Mouse (Mus musculus): ENCODE results near the gene Uckl1.

Gene Uckl1

GRCm38 (mm10) chr2:181571941-181572670 is 12.6 kb downstream of the Uckl1 start:
- no peak for DNase-seq

GRCm38 (mm10) chr2:181570921-181571595 is 13.6 kb downstream of the Uckl1 start:
- DNase-seq = peak; percentile 19

- no peak for DNase-seq
Measured at GRCm38 (mm10) chr2:181570375-181570774, 14.3 kb downstream of the Uckl1 start.

- no peak for DNase-seq
Measured at GRCm38 (mm10) chr2:181569856-181570255, 14.8 kb downstream of the Uckl1 start.

- DNase-seq = peak; percentile 69
Measured at GRCm38 (mm10) chr2:181568272-181569008, 16.3 kb downstream of the Uckl1 start.

- DNase-seq = no peak
Measured at GRCm38 (mm10) chr2:181567338-181567737, 17.4 kb downstream of the Uckl1 start.

GRCm38 (mm10) chr2:181553772-181554171 is 30.9 kb downstream of the Uckl1 start:
- no peak for DNase-seq

- no peak for DNase-seq
Measured at GRCm38 (mm10) chr2:181550233-181550632, 34.5 kb downstream of the Uckl1 start.

GRCm38 (mm10) chr2:181548682-181549081 is 36.0 kb downstream of the Uckl1 start:
- no peak for DNase-seq

- DNase-seq = no peak
Measured at GRCm38 (mm10) chr2:181548227-181548626, 36.5 kb downstream of the Uckl1 start.

GRCm38 (mm10) chr2:181546142-181546541 is 38.5 kb downstream of the Uckl1 start:
- no peak for DNase-seq

GRCm38 (mm10) chr2:181541761-181542380 is 42.8 kb downstream of the Uckl1 start:
- no peak for DNase-seq

- peak; percentile 83 for DNase-seq
Measured at GRCm38 (mm10) chr2:181537444-181538047, 47.1 kb downstream of the Uckl1 start.

- no peak for DNase-seq
Measured at GRCm38 (mm10) chr2:181536410-181536809, 48.3 kb downstream of the Uckl1 start.

- no peak for DNase-seq
Measured at GRCm38 (mm10) chr2:181532589-181532988, 52.1 kb downstream of the Uckl1 start.

GRCm38 (mm10) chr2:181529076-181529475 is 55.6 kb downstream of the Uckl1 start:
- no peak for DNase-seq

GRCm38 (mm10) chr2:181525526-181525925 is 59.2 kb downstream of the Uckl1 start:
- DNase-seq = no peak

- peak; percentile 23 for DNase-seq
Measured at GRCm38 (mm10) chr2:181522811-181523210, 61.9 kb downstream of the Uckl1 start.

GRCm38 (mm10) chr2:181521491-181521890 is 63.2 kb downstream of the Uckl1 start:
- DNase-seq = no peak

GRCm38 (mm10) chr2:181520936-181521227 is 63.8 kb downstream of the Uckl1 start:
- DNase-seq = no peak

- DNase-seq = peak; percentile 98
Measured at GRCm38 (mm10) chr2:181520118-181520935, 64.4 kb downstream of the Uckl1 start, which contains the start of gene Dnajc5. Gene Dnajc5 (plus strand): TSS chr2:181520485.

- peak; percentile 15 for DNase-seq
Measured at GRCm38 (mm10) chr2:181519201-181519600, 65.5 kb downstream of the Uckl1 start.
